Comparison of ENCODE assay signal across 9 mouse cellular contexts in the genomic region with DNA sequence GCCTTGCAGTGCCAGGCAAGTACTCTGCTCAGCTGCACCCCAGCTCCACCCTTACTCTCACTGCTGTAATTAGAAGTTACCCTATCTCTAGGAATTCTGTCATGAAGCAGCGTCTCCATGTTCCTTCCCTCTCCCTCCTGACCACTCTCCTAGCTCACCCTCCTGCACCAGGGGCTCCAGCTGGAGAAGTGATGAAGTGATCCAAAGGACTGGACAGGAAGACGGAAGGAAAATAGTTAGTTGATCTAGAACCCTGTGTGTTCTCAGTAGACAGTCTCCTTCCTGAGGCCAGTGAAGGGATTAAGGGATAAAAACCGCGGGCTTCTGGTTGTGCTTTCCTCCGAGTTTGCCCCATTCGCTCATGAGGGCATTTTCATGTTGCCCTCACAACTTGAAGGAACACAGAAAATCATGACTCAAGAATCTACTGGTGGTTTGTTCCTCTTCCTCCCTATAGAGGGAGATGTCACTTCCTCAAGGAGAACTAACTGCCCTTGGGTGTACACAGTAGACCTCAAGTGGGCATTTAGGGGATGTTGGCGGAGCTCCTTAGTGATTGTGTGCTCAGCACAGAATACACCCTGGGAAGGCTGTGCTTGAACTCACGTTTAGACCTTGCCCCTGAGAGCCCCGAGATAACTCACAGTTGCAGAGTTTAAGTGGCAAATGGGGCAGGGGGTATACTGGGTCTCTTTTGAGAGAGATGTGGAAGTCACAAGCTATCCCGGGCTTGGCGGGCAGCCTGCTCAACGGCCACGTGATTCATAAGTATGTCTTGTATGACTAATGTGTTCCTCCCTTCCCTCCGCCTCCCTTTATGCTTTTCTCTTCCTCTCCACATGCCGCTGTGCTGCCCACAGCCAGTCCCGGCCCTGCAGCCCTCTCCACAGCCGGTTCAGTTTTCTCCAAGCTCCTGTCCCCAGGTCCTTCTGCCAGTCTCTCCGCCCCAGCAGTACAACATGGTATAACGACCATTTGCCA. TPM values are rescaled to one million over a fixed set of nuclear protein-coding genes. Genes with fewer than 3 reads are reported as not detected.
DNase-seq lines count a peak whose midpoint lies in the region; ATAC-seq lines count a peak whose summit lies in the region.
"Had no signal": no experiment of that assay in that cellular context is flagged by ENCODE, and none has a peak within 500 bp of the region (broad histone marks: within the 10 kb centered on the region; RNA-seq: fewer than 3 reads in every experiment).

No protein-coding gene starts in this region.

- peaks cover 18% of the 10 kb centered on the region for H3K36me3 ChIP-seq in kidney, embryonic 16.5 days (ENCODE audit: insufficient read depth, low read length)
- H3K36me3 ChIP-seq in liver, embryonic 16.5 days (ENCODE audit: control insufficient read depth, insufficient read depth): peaks cover 3% of the 10 kb centered on the region

- no peak overlapping the region for H3K4me2 ChIP-seq in kidney, embryonic 16.5 days (replicated peaks; ENCODE audit: low read depth, low read length)
- no peak overlapping the region for H3K4me2 ChIP-seq in liver, embryonic 16.5 days (ENCODE audit: low read depth, low read length)
- H3K4me2 ChIP-seq: limb, embryonic 15.5 days had no signal

- H3K9ac ChIP-seq in kidney, embryonic 16.5 days (replicated peaks; ENCODE audit: low read length): no peak overlapping the region
- no peak overlapping the region for H3K9ac ChIP-seq in liver, embryonic 16.5 days (ENCODE audit: low read depth, low read length)
- H3K9ac ChIP-seq: limb, embryonic 15.5 days had no signal

- ATAC-seq in kidney, embryonic 16.5 days (ENCODE audit: low FRiP score, low TSS enrichment): peak; percentile 53; the same call in 1 of the 2 replicates
- peak; percentile 30; the same call in 1 of the 2 replicates for ATAC-seq in liver, embryonic 16.5 days (ENCODE audit: low read depth)

- DNase-seq in urinary bladder, postnatal 14 days (ENCODE audit: low spot score): peak; percentile 72
- DNase-seq in urinary bladder, adult 2 months (ENCODE audit: low spot score): no peak
- peak; percentile 67 for DNase-seq in fibroblast of lung, adult 2 months (ENCODE audit: low read depth)
- peak; percentile 71 for DNase-seq in right cerebral cortex, postnatal 25 days
- DNase-seq in cerebellum, postnatal 4 days (ENCODE audit: low spot score in 2 of 2): no peak
- DNase-seq in embryo, embryonic 10 days (ENCODE audit: low spot score): no peak

- H3K27ac ChIP-seq in kidney, embryonic 16.5 days (ENCODE audit: low read length): no peak overlapping the region
- peak overlapping the region; percentile 52; the same call in 1 of the 2 replicates for H3K27ac ChIP-seq in liver, embryonic 16.5 days (ENCODE audit: low read length)
- H3K27ac ChIP-seq: limb, embryonic 15.5 days had no signal

- H3K4me3 ChIP-seq in kidney, embryonic 16.5 days (ENCODE audit: low read length): no peak overlapping the region
- H3K4me3 ChIP-seq in liver, embryonic 16.5 days (ENCODE audit: low read depth, low read length): no peak overlapping the region
- H3K4me3 ChIP-seq: limb, embryonic 15.5 days had no signal

- 82% methylated on average over 19 of the region's 19 CpGs for WGBS in kidney, embryonic 16.5 days
- WGBS in liver, embryonic 16.5 days (ENCODE audit: insufficient replicate concordance): 60% methylated on average over 19 of the region's 19 CpGs

- H3K9me3 ChIP-seq in kidney, embryonic 16.5 days (ENCODE audit: low read length): no peaks in the 10 kb centered on the region
- no peaks in the 10 kb centered on the region for H3K9me3 ChIP-seq in liver, embryonic 16.5 days (replicated peaks; ENCODE audit: control insufficient read depth, low read length)
- H3K9me3 ChIP-seq: limb, embryonic 15.5 days had no signal

- 0 out of 2 replicates have a peak, but pooled peaks cover 11% of the 10 kb centered on the region for H3K4me1 ChIP-seq in kidney, embryonic 16.5 days (ENCODE audit: insufficient read depth, low read length)
- no peaks in the 10 kb centered on the region for H3K4me1 ChIP-seq in liver, embryonic 16.5 days (ENCODE audit: control insufficient read depth, low read depth, low read length)
- H3K4me1 ChIP-seq: limb, embryonic 15.5 days had no signal

- no peaks in the 10 kb centered on the region for H3K27me3 ChIP-seq in kidney, embryonic 16.5 days (ENCODE audit: insufficient read depth, low read length)
- H3K27me3 ChIP-seq in liver, embryonic 16.5 days (ENCODE audit: control insufficient read depth, insufficient read depth, low read depth, low read length): no peaks in the 10 kb centered on the region
- H3K27me3 ChIP-seq: limb, embryonic 15.5 days had no signal

RNA-seq across cellular contexts. Expression of a gene that starts 20.4 kb away (rescaled TPM):
- polyA plus RNA-seq in urinary bladder, adult 2 months (2012; rRNA removed): 2.3 and 4.3 TPM in 2 replicates
- polyA plus RNA-seq in kidney, embryonic 16.5 days (2015; fragmentation: Nextera tagmentation; extraction: Ambion mirVana): 0.85 and 1.9 TPM in 2 replicates
- 0.59 and 0.65 TPM in 2 replicates for polyA plus RNA-seq in liver, embryonic 16.5 days (2015; fragmentation: Nextera tagmentation; extraction: Ambion mirVana)

RNA-seq across cellular contexts. Expression of a gene that starts 33.6 kb away (rescaled TPM):
- polyA plus RNA-seq in urinary bladder, adult 2 months (2012; rRNA removed): 21.2 and 32.1 TPM in 2 replicates
- polyA plus RNA-seq in kidney, embryonic 16.5 days (2015; fragmentation: Nextera tagmentation; extraction: Ambion mirVana): 74.4 and 77.3 TPM in 2 replicates
- 62.5 and 67.9 TPM in 2 replicates for polyA plus RNA-seq in liver, embryonic 16.5 days (2015; fragmentation: Nextera tagmentation; extraction: Ambion mirVana)

RNA-seq across cellular contexts. Expression of a gene that starts 41.1 kb away (rescaled TPM):
- polyA plus RNA-seq in urinary bladder, adult 2 months (2012; rRNA removed): 58.7 and 63.9 TPM in 2 replicates
- 119 and 123 TPM in 2 replicates for polyA plus RNA-seq in kidney, embryonic 16.5 days (2015; fragmentation: Nextera tagmentation; extraction: Ambion mirVana)
- 180 and 183 TPM in 2 replicates for polyA plus RNA-seq in liver, embryonic 16.5 days (2015; fragmentation: Nextera tagmentation; extraction: Ambion mirVana)

RNA-seq across cellular contexts. Expression of a gene that starts 53.2 kb away (rescaled TPM):
- 0.04 and 0.07 TPM in 2 replicates for polyA plus RNA-seq in urinary bladder, adult 2 months (2012; rRNA removed)
- polyA plus RNA-seq in kidney, embryonic 16.5 days (2015; fragmentation: Nextera tagmentation; extraction: Ambion mirVana): 1.8 and 2.3 TPM in 2 replicates
- polyA plus RNA-seq in liver, embryonic 16.5 days (2015; fragmentation: Nextera tagmentation; extraction: Ambion mirVana): 0.14 TPM in 1 of 2 replicates, not detected in the other

Comparison
In these comparisons a context has a peak if more than half of its experiments do, and no peak if none do; other contexts are left out.
1. DNase-seq: peak in urinary bladder, postnatal 14 days (single experiment), fibroblast of lung, adult 2 months (single experiment) and right cerebral cortex, postnatal 25 days (single experiment); none in urinary bladder, adult 2 months (single experiment), cerebellum, postnatal 4 days (0 of 2) and embryo, embryonic 10 days (single experiment).